Mouse (Mus musculus): ENCODE data around the gene Dusp3.

GRCm38 (mm10) chr11:102010140-102010539, 23.3 kb upstream of the Dusp3 start:
- TF ChIP-seq POLR2A (IDR thresholded peaks at IDR 0.05; ENCODE audit: low read depth, low read length) (no peak), CTCF (IDR thresholded peaks at IDR 0.05; ENCODE audit: extremely low read depth, insufficient read length, insufficient replicate concordance, low read depth, low read length) (no peak)

Data from small intestine, adult 2 months (tissue).